Mouse (Mus musculus): ENCODE measurements around the gene Fam160a1. TPM values are rescaled to one million over a fixed set of nuclear protein-coding genes. Genes with fewer than 3 reads are reported as not detected.

Fam160a1 gene
- polyA plus RNA-seq, 2 experiments, result 0.20 to 0.27 TPM

GRCm38 (mm10) chr3:85814241-85814640 lies 2.9 kb downstream of the Fam160a1 start:
- Histone ChIP-seq H3K36me3 (replicated peaks; ENCODE audit: control insufficient read depth, insufficient read depth, low read depth) (no peaks in the 10 kb centered on the region), H3K4me3 (ENCODE audit: insufficient read depth in 1 of 2, low read depth in 2 of 2, low read length in 2 of 2) (no peak overlapping the region), H3K27ac (no peak overlapping the region), H3K4me1 (replicated peaks; ENCODE audit: control insufficient read depth in 2 of 2, insufficient read depth in 2 of 2, low read length in 1 of 2) (peaks cover 0 to 9% of the 10 kb centered on the region in 2 experiments; a peak in 3 of 4 replicates), H3K9me3 (ENCODE audit: control insufficient read depth, low read length) (no peaks in the 10 kb centered on the region), H3K4me2 (ENCODE audit: low read depth) (no peak overlapping the region), H3K9ac (replicated peaks) (no peak overlapping the region), H3K27me3 (ENCODE audit: control insufficient read depth, insufficient read depth, low read length) (no peaks in the 10 kb centered on the region)
- ATAC-seq (ENCODE audit: insufficient read depth) (no peak), DNase-seq (ENCODE audit: low read depth in 3 of 3, low spot score in 3 of 3) (no peak)
- TF ChIP-seq EP300 (IDR thresholded peaks at IDR 0.05; ENCODE audit: low read depth) (no peak), CTCF (IDR thresholded peaks at IDR 0.05; ENCODE audit: low read depth) (no peak)
- WGBS (ENCODE audit: insufficient replicate concordance), result 62% methylated on average over 7 of the region's 7 CpGs

DNA sequence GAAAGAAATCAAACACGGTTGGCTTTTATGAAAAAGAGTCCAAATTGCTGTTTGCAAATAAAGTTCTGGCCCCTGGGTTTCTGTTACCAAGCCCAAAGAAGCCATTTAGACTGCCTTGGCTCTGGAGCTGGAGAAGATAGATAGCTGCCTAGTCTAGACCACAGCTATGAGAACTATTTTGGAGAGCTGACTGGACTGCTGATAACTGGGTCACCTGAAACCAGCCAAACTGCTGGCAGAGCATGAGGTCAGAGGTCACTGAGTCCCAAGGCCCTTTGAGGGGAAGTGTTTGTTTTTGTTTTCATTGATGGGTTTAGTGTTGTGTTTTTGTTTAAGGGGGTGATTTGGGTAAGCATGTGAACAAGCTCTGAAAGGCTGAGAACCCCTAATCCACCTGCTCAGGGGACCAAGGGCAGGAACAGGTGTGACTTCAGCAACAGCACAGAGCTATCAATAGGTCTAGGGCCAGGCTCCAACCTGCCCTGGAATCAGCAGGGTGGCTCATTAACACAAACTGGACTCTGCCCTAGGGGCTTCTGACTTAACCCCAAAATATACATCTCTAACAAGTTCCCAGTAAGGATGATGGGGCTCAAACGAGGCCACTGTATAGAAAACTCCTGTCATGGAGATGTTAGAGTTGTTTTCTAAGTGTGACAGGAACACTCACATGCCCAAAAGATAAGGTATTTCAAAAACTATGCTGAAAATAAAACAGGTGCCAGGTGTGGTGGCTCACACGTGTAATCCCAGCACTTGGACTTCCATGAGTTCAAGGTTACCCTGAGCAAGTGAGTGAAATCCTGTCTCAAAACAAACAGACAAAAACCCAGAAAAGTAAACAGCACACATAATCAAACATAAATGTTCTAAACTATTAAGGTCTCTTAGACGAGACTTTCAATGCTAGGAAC lies 3.7 kb downstream of the Fam160a1 start:
- Histone ChIP-seq H3K9me3 (ENCODE audit: control insufficient read depth, low read length) (no peaks in the 10 kb centered on the region), H3K27ac (no peak overlapping the region), H3K4me3 (ENCODE audit: insufficient read depth in 1 of 2, low read depth in 2 of 2, low read length in 2 of 2) (no peak overlapping the region), H3K27me3 (ENCODE audit: control insufficient read depth, insufficient read depth, low read length) (no peaks in the 10 kb centered on the region), H3K9ac (replicated peaks) (no peak overlapping the region), H3K4me2 (ENCODE audit: low read depth) (no peak overlapping the region), H3K4me1 (replicated peaks; ENCODE audit: control insufficient read depth in 2 of 2, insufficient read depth in 2 of 2, low read length in 1 of 2) (peaks cover 0 to 9% of the 10 kb centered on the region in 2 experiments; a peak in 3 of 4 replicates), H3K36me3 (replicated peaks; ENCODE audit: control insufficient read depth, insufficient read depth, low read depth) (no peaks in the 10 kb centered on the region)
- TF ChIP-seq EP300 (IDR thresholded peaks at IDR 0.05; ENCODE audit: low read depth), result no peak
- TF ChIP-seq CTCF (IDR thresholded peaks at IDR 0.05; ENCODE audit: low read depth), result no peak
- no peak for DNase-seq (ENCODE audit: low read depth in 3 of 3, low spot score in 3 of 3)
- ATAC-seq (ENCODE audit: insufficient read depth), result no peak
- WGBS (ENCODE audit: insufficient replicate concordance), result 43% methylated on average over 4 of the region's 4 CpGs

DNA sequence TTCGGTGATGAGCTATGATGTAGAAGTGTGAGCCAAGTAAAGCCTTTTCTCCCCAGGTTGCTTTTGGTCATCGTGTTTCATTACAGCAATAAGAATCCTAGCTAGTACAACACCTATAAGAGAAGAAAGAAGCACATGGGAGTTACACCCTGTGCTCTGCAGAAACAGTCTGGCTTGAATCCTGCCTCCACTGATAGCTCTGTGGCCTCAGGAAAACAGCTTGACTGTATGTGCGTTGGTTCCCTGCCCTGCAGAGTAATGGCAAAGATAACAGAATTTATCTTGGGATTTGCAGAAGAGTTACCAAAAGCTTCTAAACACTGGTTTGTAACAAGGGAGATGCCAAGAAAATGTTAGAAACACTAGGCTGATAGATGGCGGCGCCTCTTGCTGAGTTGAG lies 5.1 kb downstream of the Fam160a1 start:
- ATAC-seq (ENCODE audit: insufficient read depth) (no peak), DNase-seq (ENCODE audit: low read depth in 3 of 3, low spot score in 3 of 3) (no peak)
- H3K4me2 ChIP-seq (ENCODE audit: low read depth), result no peak overlapping the region
- no peaks in the 10 kb centered on the region for H3K9me3 ChIP-seq (ENCODE audit: control insufficient read depth, low read length)
- no peak overlapping the region for H3K9ac ChIP-seq (replicated peaks)
- WGBS (ENCODE audit: insufficient replicate concordance), result 40% methylated on average over 5 of the region's 5 CpGs
- no peaks in the 10 kb centered on the region for H3K27me3 ChIP-seq (ENCODE audit: control insufficient read depth, insufficient read depth, low read length)
- no peaks in the 10 kb centered on the region for H3K36me3 ChIP-seq (replicated peaks; ENCODE audit: control insufficient read depth, insufficient read depth, low read depth)
- H3K27ac ChIP-seq, result no peak overlapping the region
- no peak for TF ChIP-seq CTCF (IDR thresholded peaks at IDR 0.05; ENCODE audit: low read depth)
- peak; percentile 39 for TF ChIP-seq EP300 (IDR thresholded peaks at IDR 0.05; ENCODE audit: low read depth)
- H3K4me1 ChIP-seq (replicated peaks; ENCODE audit: control insufficient read depth in 2 of 2, insufficient read depth in 2 of 2, low read length in 1 of 2), result peaks cover 0 to 9% of the 10 kb centered on the region in 2 experiments; a peak in 3 of 4 replicates
- H3K4me3 ChIP-seq (ENCODE audit: insufficient read depth in 1 of 2, low read depth in 2 of 2, low read length in 2 of 2), result no peak overlapping the region

DNA sequence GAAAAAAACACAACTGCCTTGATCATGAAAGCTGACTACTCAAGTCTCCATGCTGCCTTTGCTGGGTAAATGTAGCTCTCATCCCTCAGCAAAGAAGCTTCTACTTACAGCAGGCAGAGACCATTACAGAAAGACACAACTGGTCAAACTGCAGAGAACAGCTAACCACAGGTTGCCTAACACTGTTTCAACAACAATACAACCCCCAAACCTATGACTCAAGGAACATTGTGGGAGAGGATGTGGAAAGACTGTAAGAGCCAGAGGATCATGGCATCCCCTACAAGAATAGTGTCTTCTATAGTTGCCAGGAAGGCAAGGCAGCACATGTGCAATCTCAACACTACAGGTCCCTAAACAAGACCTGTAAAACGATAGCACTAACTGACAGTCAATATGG lies 23.9 kb downstream of the Fam160a1 start:
- no peak overlapping the region for H3K27ac ChIP-seq
- 31% methylated on average over 1 of the region's 1 CpGs for WGBS (ENCODE audit: insufficient replicate concordance)

GRCm38 (mm10) chr3:85789748-85790147 lies 27.3 kb downstream of the Fam160a1 start:
- 65% methylated on average over 4 of the region's 4 CpGs for WGBS (ENCODE audit: insufficient replicate concordance)
- TF ChIP-seq CTCF (IDR thresholded peaks at IDR 0.05; ENCODE audit: low read depth), result no peak
- TF ChIP-seq EP300 (IDR thresholded peaks at IDR 0.05; ENCODE audit: low read depth), result no peak
- DNase-seq (ENCODE audit: low read depth in 3 of 3, low spot score in 3 of 3), result no peak
- Histone ChIP-seq H3K27ac (no peak overlapping the region), H3K36me3 (replicated peaks; ENCODE audit: control insufficient read depth, insufficient read depth, low read depth) (no peaks in the 10 kb centered on the region), H3K4me3 (ENCODE audit: insufficient read depth in 1 of 2, low read depth in 2 of 2, low read length in 2 of 2) (no peak overlapping the region), H3K9me3 (ENCODE audit: control insufficient read depth, low read length) (no peaks in the 10 kb centered on the region), H3K4me1 (replicated peaks; ENCODE audit: control insufficient read depth in 2 of 2, insufficient read depth in 2 of 2, low read length in 1 of 2) (no peaks in the 10 kb centered on the region), H3K4me2 (ENCODE audit: low read depth) (no peak overlapping the region), H3K27me3 (ENCODE audit: control insufficient read depth, insufficient read depth, low read length) (no peaks in the 10 kb centered on the region), H3K9ac (replicated peaks) (no peak overlapping the region)
- no peak for ATAC-seq (ENCODE audit: insufficient read depth)

More for the DNA sequence above, 23.9 kb downstream of the Fam160a1 start:
- no peaks in the 10 kb centered on the region for H3K36me3 ChIP-seq (replicated peaks; ENCODE audit: control insufficient read depth, insufficient read depth, low read depth)
- H3K4me3 ChIP-seq (ENCODE audit: insufficient read depth in 1 of 2, low read depth in 2 of 2, low read length in 2 of 2), result no peak overlapping the region
- no peaks in the 10 kb centered on the region for H3K27me3 ChIP-seq (ENCODE audit: control insufficient read depth, insufficient read depth, low read length)
- TF ChIP-seq CTCF (IDR thresholded peaks at IDR 0.05; ENCODE audit: low read depth) (no peak), EP300 (IDR thresholded peaks at IDR 0.05; ENCODE audit: low read depth) (no peak)
- H3K9me3 ChIP-seq (ENCODE audit: control insufficient read depth, low read length), result no peaks in the 10 kb centered on the region
- no peaks in the 10 kb centered on the region for H3K4me1 ChIP-seq (replicated peaks; ENCODE audit: control insufficient read depth in 2 of 2, insufficient read depth in 2 of 2, low read length in 1 of 2)
- no peak overlapping the region for H3K9ac ChIP-seq (replicated peaks)
- H3K4me2 ChIP-seq (ENCODE audit: low read depth), result no peak overlapping the region
- no peak for DNase-seq (ENCODE audit: low read depth in 3 of 3, low spot score in 3 of 3)
- ATAC-seq (ENCODE audit: insufficient read depth), result no peak
